Mouse (Mus musculus) granulocyte monocyte progenitor cell, adult 5-6 weeks (primary cell): ENCODE measurements around the gene Gpr150. TPM values are rescaled to one million over a fixed set of nuclear protein-coding genes. Genes with fewer than 3 reads are reported as not detected.

ENCODE experiments used
- ATAC-seq: replicated peaks from 2 replicates; pipeline ENCODE4 v1.8.0; 2016; ENCODE audit warnings: mild to moderate bottlenecking, moderate TSS enrichment, inconsistent platforms; ENCODE audit not compliant: poor library complexity, severe bottlenecking
- total RNA-seq, 2 experiments: library from RNA; stranded (forward) in 1 of 2; stranded (reverse) in 1 of 2; fragments of 200-712, 200-1000 nt in 1 of 2; fragments of >200 nt in 1 of 2; fragmentation: Nextera tagmentation in 1 of 2; gene quantifications; 2 replicates each; pipeline ENCODE4 v1.2.3; 2014 to 2017

The Gpr150 gene
- total RNA-seq (2014; fragmentation: Nextera tagmentation) (0.64 TPM in 1 of 2 replicates, not detected in the other), total RNA-seq (2017) (0.04 and 1.0 TPM in 2 replicates)

- no peak for ATAC-seq
These were observed at the start of gene Gpr150 for GRCm38 (mm10) chr13:76056896-76057266. Gene Gpr150 (minus strand): TSS chr13:76056996.

DNA sequence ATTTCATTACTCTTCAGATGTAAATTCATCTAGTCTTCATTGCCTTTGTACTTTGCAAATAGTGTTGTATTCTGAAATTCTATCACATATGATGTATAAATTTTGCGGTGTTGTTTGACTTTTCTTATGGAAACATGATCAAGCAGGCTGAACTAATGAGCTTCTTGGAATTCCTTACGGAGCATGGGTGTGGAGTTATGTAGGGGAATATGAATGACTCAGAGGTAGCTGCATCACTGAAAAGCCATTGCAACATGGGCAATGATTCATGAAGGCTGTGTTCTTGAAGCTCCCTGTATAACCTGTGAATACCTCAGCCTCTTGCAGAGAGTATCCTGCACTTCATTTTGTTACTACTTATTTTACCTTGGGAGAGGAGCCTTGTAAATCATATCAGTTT, 45.2 kb upstream of the Gpr150 start:
- ATAC-seq: no peak

DNA sequence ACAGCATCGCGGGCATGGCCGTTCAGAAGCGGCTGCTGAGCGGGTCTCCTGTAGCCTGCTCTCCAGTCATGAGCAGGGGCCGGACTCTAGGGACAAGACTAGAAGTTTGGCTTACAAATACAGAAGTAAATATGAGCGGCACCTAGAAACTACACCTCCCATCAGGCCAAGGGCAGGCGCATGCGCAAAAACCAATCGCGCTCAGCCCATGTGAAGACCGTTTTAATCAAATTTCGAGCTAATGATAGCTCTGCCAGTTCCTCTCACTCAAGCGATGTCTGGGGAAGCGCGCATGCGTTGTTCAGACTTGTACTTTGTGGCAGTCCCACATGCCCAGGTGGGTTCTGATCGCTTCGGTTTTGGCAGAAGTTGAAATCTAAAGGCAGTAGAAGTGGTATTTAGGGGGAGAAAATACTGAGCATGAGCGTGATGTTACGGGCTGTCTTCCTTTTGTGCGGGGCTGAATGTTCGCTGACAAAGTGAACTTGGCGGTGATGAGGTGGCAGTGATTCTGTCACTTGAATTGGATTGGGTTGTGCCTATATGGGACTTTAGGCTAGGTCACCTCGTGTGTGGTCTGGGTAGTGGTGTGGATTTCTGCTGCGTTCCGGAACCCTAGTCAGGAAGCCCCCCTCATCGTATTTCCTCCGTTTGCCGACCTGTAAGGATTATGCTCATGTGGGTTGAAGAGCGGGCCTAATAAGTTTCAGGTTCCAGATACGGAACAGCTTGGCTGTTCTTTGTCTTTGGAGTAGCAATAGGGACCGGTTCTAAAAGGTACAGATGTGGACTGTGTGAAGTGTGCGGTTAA, 41.9 kb upstream of the Gpr150 start, which contains the start of the genes Arsk and Ttc37:
Arsk (minus strand) TSS at position 168 of the 811 bp plus-strand sequence.
Ttc37 (plus strand) TSS at position 242 of the 811 bp plus-strand sequence.
- peak; percentile 85 for ATAC-seq

DNA sequence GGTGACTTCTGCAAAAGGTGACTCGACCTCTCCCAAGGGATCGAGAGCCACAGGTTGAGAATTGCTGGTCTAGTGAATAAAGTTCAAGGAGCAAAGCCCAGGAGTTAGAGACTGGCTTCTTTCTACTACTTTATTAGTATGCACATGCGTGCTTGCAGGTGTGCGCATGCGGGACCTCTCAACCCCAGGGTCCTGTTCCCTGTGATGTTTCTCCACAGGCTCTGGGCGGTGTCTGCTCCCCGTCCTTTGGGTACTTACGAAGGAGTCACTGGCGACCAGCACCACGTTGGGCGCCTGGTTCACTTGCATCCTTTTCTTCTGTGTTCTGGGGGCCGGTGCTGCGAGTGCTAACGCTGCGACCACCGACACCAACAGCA, 41.3 kb upstream of the Gpr150 start:
- peak; percentile 78 for ATAC-seq

GRCm38 (mm10) chr13:76074323-76074722, 17.5 kb upstream of the Gpr150 start:
- no peak for ATAC-seq

- ATAC-seq: no peak
These were observed 7.7 kb upstream of the Gpr150 start for GRCm38 (mm10) chr13:76064363-76064945.

GRCm38 (mm10) chr13:76063548-76063947, 6.8 kb upstream of the Gpr150 start:
- peak; percentile 82 for ATAC-seq

DNA sequence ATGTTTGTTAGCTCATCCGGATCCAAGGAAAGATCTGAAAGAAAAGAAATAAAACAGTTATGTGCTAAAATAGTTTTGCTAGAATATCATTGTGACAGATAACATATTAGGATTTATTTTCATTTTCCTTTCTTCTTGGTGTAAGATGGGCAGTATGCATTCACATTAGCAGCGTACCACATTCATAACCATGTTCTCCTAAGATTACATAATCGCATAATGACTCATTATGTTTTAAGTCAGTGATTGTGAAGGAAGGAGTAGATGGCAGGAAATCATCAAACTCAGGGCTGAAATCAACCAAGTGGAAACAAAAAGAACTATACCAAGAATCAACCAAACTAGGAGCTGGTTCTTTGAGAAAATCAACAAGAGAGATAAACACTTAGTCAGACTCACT, 5.8 kb upstream of the Gpr150 start:
- peak; percentile 82 for ATAC-seq

- no peak for ATAC-seq
These were observed 5.3 kb upstream of the Gpr150 start for GRCm38 (mm10) chr13:76062126-76062525.

- no peak for ATAC-seq
These were observed 2.8 kb upstream of the Gpr150 start for GRCm38 (mm10) chr13:76059591-76059990.

DNA sequence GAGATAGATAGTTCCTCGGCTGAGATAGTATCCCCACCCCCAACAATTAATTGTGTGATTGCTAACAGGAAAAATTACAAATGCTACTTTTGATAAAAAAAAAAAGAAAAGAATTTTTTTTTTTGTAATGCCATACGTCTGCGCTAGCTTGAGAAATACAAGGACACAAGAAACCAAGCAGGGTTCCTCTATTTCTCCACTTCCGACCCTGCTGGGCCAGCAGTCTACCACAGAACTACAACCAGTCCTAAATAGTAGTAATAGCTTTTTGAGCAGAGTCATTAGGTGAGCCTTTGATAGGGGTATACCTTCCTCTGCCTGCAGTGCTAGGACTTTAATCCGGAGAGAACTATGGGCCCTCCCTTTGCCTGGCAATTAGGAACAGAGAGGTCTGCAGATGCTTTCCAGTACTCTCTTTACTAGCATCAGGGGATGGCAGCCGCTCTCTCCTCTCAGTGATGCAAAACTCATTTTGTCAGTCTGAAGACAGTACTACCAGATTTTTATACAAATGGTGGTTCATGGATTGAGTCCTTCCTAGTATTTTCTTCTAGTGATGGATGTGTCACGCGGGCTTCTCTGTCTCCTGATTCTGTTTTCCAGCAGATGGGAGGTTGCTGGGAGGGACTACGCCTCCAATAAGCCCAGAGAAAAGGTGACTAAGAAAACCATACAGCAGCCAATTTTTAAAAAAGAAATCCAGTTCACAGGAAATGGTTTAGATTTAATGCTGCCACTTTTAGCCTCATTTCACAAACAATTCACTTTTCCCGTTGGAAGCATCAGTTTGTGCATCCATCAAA, 672 bp upstream of the Gpr150 start:
- ATAC-seq: peak; percentile 54

DNA sequence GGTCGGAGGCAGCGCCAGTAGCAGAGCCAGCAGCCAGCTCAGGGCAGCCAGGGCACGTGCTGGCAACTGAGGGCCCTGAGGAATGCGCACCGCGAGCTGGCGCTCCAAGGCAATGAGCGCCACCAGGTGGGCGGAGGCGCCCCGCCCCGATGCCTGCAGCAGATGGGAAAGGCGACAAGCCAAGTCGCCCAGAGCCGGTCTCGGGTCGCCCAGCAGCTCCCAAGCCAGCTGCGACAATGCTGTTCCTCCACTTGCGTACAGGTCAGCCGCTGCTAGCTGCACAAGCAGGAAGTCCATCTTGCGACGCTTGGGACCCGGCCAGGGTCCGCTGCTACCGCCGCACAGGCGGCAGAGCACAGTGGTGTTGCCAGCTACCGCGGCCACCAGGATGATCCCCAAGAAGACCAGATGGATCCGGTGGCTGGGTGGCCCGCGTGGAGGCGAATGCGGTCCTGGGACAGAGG, 503 bp downstream of the Gpr150 start:
- ATAC-seq: peak; percentile 72

DNA sequence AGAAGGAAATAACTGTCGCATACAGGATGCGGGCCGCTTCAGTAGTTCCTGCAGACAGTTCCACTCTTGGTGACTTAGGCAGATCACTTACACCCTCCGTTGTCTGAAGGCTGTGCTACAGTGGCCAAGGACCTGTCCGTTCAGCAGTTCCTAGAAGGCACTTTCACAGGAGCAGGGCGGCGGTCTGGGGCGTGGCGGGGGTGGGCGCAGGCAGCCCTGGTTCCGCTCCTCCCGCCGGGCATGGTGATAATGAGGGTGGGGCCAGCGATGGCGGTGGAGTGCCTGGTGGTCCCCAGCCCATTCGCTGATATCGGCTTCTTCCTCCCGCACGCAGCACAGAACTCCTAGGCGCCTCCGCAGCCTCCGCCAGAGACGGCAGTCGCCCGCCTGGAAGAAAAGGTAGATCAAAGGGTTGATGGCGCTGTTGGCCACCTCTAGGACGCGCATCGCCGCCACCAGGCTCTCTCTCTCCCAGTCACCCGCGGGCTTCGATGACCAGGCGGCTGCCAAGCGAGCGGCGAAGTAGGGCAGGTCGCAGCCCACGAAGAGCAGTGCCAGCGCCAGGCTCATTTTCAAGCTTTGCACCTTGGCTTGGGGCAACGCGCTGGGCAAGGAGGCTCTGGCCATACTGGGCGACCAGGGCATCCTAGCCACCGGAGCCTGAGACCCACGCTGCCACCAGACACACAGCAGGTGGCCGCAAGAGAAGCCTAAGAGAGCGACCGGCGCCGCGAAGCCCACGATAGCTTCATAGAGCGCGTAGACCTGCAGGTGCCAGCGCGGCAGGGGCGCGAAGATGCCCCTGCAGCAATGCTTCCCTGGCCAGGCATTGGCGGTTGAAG, 1.2 kb downstream of the Gpr150 start:
- ATAC-seq: peak; percentile 69

DNA sequence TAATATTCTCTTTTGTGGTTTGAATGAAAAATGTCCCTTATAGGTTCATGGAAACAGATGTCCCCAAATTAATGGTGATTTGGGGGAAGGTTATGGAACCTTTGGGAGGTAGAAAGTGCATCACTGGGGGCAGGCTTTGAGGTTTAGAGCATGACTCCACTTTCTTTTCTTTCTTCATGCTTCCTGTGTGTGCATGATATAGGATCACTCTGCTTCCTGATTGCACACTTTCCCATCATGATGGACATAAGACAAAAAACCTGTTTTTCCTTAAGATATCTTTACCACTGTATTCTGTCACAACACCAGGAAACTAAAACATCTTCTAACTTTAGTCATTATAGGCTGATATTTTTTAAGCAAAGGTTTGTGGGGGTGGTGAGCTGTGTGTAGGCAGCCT, 11.8 kb downstream of the Gpr150 start:
- ATAC-seq: peak; percentile 65

DNA sequence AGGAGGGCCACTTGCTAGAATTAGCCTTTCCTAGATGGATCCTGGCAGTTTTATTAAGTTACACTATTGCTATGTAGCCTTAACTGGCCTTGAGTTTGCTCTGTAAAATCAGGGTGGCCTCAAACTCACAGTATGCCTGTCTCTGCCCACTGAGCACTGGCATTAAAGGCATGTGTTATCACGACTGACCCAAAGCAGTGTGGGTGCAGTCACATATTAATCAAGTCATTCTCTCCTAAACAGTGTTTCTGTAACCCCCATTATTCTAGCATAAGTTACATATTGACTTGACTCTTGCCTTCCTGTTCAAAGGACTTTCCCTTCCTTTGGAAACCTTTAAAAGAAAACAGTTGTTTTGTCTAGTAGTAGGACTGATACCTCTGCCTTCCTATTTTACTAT, 14.3 kb downstream of the Gpr150 start:
- ATAC-seq: no peak

DNA sequence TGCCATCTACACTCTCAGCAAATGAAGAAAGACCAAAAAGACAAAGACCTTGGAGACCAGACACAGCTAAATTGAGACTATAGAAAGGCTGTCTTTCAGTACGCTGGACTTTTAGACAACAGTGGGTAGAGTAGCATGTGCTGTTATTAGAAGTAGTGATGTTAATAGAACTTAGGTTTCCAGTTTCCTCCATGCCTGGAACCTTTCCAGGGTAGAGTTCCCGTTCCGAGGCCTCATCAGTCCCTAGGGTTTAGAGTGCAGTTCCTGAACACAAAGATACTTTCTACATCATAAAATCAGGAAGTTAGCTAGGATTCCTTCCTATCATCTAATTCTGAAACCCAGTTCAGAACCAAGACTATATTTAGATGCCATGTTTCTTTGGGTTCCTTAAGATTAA, 32.2 kb downstream of the Gpr150 start:
- ATAC-seq: 0 out of 2 replicates have a peak, but pooled peaks have one; percentile 31

DNA sequence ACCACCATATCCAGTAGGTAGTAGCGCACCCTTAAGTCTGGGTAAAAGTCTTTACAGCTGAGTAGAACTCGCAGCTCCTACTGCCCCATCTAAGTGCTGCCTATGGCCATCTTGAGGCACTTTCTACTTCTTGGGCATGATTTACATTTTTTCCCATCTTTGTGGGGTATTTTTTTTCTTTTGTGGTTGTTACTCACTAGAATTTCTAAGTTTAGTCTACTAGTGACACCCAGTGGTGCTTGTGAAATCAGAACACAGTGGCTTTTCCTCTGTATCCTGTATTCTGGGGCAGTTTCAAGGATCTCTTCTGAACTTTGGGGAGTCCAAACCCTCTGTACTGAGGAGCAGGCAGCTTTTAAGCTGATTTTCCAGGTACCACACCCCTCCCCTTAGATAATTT, 35.0 kb downstream of the Gpr150 start:
- ATAC-seq: no peak

GRCm38 (mm10) chr13:76018844-76019400, 37.9 kb downstream of the Gpr150 start:
- 0 out of 2 replicates have a peak, but pooled peaks have one; percentile 2 for ATAC-seq
